Mouse (Mus musculus): ENCODE results near the gene Cmklr1. TPM values are rescaled to one million over a fixed set of nuclear protein-coding genes. Genes with fewer than 3 reads are reported as not detected.

The Cmklr1 gene
- polyA plus RNA-seq, 1 experiment, result 82.3 TPM

DNA sequence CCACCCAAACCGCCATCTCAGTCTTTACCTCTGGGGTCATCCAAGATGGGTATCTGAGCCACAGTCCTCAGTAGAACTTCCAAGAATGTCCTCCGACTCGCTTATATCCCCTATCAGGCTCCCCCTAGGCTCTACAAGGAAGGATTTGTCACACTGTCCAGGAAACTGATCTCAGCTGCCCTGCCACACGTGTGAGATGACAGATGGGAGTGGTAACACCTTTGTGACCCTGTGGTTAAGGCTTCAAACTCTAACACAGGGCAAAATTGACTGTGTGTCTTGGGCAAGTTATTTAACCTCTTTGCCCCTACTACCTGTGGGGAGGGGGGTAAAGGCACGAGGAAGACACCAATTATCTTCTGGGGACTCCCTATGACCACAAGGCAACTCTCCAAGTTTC lies 11.1 kb downstream of the Cmklr1 start:
- no peaks in the 10 kb centered on the region for H3K36me3 ChIP-seq (ENCODE audit: control insufficient read depth, insufficient read depth, low read length)
- no peak overlapping the region for H3K27ac ChIP-seq (ENCODE audit: control insufficient read depth, insufficient read depth, low read depth, low read length)
- TF ChIP-seq CTCF (IDR thresholded peaks at IDR 0.05; ENCODE audit: control insufficient read depth, insufficient read depth, insufficient replicate concordance, low read depth, low read length) (no peak), POLR2A (IDR thresholded peaks at IDR 0.05; ENCODE audit: control insufficient read depth, low read depth, low read length) (no peak)
- H3K4me1 ChIP-seq (ENCODE audit: control insufficient read depth, insufficient read depth, low read length), result peaks cover 7% of the 10 kb centered on the region
- H3K27me3 ChIP-seq (ENCODE audit: control insufficient read depth, insufficient read depth, low read length), result no peaks in the 10 kb centered on the region
- H3K4me3 ChIP-seq (ENCODE audit: control insufficient read depth, low read depth, low read length), result no peak overlapping the region

- Histone ChIP-seq H3K4me1 (ENCODE audit: control insufficient read depth, insufficient read depth, low read length) (peaks cover 2% of the 10 kb centered on the region; the same call in 1 of the 2 replicates), H3K36me3 (ENCODE audit: control insufficient read depth, insufficient read depth, low read length) (no peaks in the 10 kb centered on the region), H3K27ac (ENCODE audit: control insufficient read depth, insufficient read depth, low read depth, low read length) (no peak overlapping the region), H3K4me3 (ENCODE audit: control insufficient read depth, low read depth, low read length) (no peak overlapping the region), H3K27me3 (ENCODE audit: control insufficient read depth, insufficient read depth, low read length) (no peaks in the 10 kb centered on the region)
- no peak for TF ChIP-seq POLR2A (IDR thresholded peaks at IDR 0.05; ENCODE audit: control insufficient read depth, low read depth, low read length)
These were observed 12.2 kb downstream of the Cmklr1 start for GRCm38 (mm10) chr5:113638055-113638454.

GRCm38 (mm10) chr5:113637631-113638030 lies 12.6 kb downstream of the Cmklr1 start:
- Histone ChIP-seq H3K36me3 (ENCODE audit: control insufficient read depth, insufficient read depth, low read length) (no peaks in the 10 kb centered on the region), H3K27me3 (ENCODE audit: control insufficient read depth, insufficient read depth, low read length) (no peaks in the 10 kb centered on the region), H3K4me1 (ENCODE audit: control insufficient read depth, insufficient read depth, low read length) (no peaks in the 10 kb centered on the region), H3K27ac (ENCODE audit: control insufficient read depth, insufficient read depth, low read depth, low read length) (no peak overlapping the region), H3K4me3 (ENCODE audit: control insufficient read depth, low read depth, low read length) (no peak overlapping the region)
- no peak for TF ChIP-seq POLR2A (IDR thresholded peaks at IDR 0.05; ENCODE audit: control insufficient read depth, low read depth, low read length)
- no peak for TF ChIP-seq CTCF (IDR thresholded peaks at IDR 0.05; ENCODE audit: control insufficient read depth, insufficient read depth, insufficient replicate concordance, low read depth, low read length)

DNA sequence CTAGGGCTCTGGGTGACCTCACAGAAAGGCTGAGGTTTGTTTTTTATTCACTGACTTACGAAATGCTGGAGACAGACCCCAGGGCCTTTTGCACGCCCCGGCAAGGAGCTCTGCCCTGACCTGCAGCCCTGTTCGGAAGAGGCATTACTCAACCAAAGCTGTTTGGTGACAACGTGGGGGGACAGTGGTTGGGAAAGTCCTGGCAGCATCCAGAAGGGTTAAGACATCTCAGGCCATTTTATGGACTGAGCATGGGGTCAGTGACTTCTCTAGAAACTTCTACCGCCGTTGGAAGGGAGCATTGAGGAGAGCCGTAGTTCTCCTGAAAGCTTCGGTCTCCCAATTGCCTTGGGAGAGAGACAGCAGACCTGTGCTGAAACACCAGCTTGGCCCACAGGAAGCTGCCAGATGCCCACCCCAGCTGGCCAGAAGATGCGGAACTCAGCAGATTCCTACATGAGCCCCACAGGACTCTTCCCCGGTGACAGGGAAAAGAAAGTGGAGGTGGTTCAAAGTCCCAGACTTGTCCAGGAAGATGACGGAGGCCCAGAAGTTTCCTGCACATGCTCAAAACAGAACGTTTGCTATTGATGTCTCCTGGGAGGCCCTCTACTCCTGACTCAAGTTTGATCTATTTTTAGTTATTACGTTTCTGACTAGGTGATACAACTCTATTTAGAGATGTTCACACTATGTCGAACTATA lies 14.2 kb downstream of the Cmklr1 start:
- H3K36me3 ChIP-seq (ENCODE audit: control insufficient read depth, insufficient read depth, low read length), result no peaks in the 10 kb centered on the region
- H3K27me3 ChIP-seq (ENCODE audit: control insufficient read depth, insufficient read depth, low read length), result no peaks in the 10 kb centered on the region
- H3K4me3 ChIP-seq (ENCODE audit: control insufficient read depth, low read depth, low read length), result no peak overlapping the region
- no peak overlapping the region for H3K27ac ChIP-seq (ENCODE audit: control insufficient read depth, insufficient read depth, low read depth, low read length)
- H3K4me1 ChIP-seq (ENCODE audit: control insufficient read depth, insufficient read depth, low read length), result no peaks in the 10 kb centered on the region
- TF ChIP-seq POLR2A (IDR thresholded peaks at IDR 0.05; ENCODE audit: control insufficient read depth, low read depth, low read length) (no peak), CTCF (IDR thresholded peaks at IDR 0.05; ENCODE audit: control insufficient read depth, insufficient read depth, insufficient replicate concordance, low read depth, low read length) (no peak)

- no peaks in the 10 kb centered on the region for H3K4me1 ChIP-seq (ENCODE audit: control insufficient read depth, insufficient read depth, low read length)
These were observed 15.2 kb downstream of the Cmklr1 start for GRCm38 (mm10) chr5:113634887-113635610.

DNA sequence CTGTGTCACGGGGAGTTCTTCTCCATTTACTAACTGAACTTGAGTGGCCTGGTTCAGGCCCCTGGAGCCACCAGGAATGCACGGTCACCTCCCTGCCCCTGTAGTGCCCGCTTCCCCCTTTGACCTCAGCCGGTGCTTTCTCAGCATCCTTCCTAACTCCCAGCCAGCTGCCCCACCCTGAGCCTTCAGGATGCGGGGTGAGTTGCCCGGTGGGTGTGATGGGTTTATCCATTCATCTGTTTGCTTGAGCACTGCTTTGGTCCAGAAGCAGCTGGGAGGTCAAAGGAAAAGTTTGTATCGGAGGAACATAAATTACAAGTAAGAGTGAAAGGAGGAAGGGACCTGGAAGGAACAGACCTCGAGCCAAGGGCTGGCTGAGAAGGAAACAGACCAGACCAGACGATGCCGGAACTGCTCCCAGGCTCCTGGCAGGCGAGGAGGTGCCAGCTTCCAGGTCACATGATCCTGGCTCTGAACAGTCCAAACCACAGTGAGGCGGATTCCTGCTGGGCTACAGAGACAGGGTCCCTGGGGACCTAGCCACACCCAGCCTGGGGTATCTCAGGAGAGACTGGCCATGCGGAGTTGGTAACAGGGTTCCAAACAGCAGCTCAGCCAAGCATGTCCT lies 16.1 kb downstream of the Cmklr1 start:
- Histone ChIP-seq H3K4me3 (ENCODE audit: control insufficient read depth, low read depth, low read length) (no peak overlapping the region), H3K4me1 (ENCODE audit: control insufficient read depth, insufficient read depth, low read length) (no peaks in the 10 kb centered on the region)
- no peak for TF ChIP-seq POLR2A (IDR thresholded peaks at IDR 0.05; ENCODE audit: control insufficient read depth, low read depth, low read length)
- no peak for TF ChIP-seq CTCF (IDR thresholded peaks at IDR 0.05; ENCODE audit: control insufficient read depth, insufficient read depth, insufficient replicate concordance, low read depth, low read length)

More at GRCm38 (mm10) chr5:113634887-113635610, 15.2 kb downstream of the Cmklr1 start:
- no peaks in the 10 kb centered on the region for H3K27me3 ChIP-seq (ENCODE audit: control insufficient read depth, insufficient read depth, low read length)
- no peaks in the 10 kb centered on the region for H3K36me3 ChIP-seq (ENCODE audit: control insufficient read depth, insufficient read depth, low read length)
- no peak overlapping the region for H3K4me3 ChIP-seq (ENCODE audit: control insufficient read depth, low read depth, low read length)
- H3K27ac ChIP-seq (ENCODE audit: control insufficient read depth, insufficient read depth, low read depth, low read length), result no peak overlapping the region
- TF ChIP-seq CTCF (IDR thresholded peaks at IDR 0.05; ENCODE audit: control insufficient read depth, insufficient read depth, insufficient replicate concordance, low read depth, low read length) (no peak), POLR2A (IDR thresholded peaks at IDR 0.05; ENCODE audit: control insufficient read depth, low read depth, low read length) (no peak)

DNA sequence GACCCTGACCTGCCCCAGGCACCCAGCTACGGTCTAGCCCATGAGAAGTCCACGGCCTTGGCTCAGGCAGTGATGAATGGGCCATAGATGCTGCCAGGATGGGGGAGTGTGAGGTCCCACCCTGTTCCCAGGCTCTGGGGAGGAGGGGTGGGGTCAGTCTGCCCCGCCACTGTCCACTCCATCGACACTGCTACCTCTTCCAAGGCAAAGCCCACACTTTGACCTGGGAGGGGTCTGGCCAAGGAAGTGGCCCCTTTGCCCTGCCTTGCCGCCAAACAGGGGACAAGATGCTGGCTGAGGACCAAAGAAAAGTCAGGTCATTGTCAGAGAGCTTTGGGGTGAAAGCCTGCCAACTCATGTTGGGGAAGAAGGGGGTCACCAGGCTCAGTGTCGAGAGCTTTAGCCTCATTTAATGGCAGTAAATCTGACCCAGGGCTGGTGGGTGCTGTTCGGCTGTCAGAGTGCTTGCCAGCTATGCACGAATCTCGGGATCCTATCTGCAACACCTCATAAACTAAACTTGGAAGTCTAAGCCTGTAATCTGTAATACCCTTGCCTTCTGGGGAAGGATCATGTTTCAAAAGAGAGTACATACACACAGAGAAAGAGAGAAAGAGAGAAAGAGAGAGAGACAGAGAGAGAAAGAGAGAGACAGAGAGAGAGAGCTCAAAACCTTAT lies 17.1 kb downstream of the Cmklr1 start:
- Histone ChIP-seq H3K36me3 (ENCODE audit: control insufficient read depth, insufficient read depth, low read length) (no peaks in the 10 kb centered on the region), H3K4me1 (ENCODE audit: control insufficient read depth, insufficient read depth, low read length) (no peaks in the 10 kb centered on the region), H3K4me3 (ENCODE audit: control insufficient read depth, low read depth, low read length) (no peak overlapping the region), H3K27ac (ENCODE audit: control insufficient read depth, insufficient read depth, low read depth, low read length) (no peak overlapping the region), H3K27me3 (ENCODE audit: control insufficient read depth, insufficient read depth, low read length) (no peaks in the 10 kb centered on the region)
- TF ChIP-seq CTCF (IDR thresholded peaks at IDR 0.05; ENCODE audit: control insufficient read depth, insufficient read depth, insufficient replicate concordance, low read depth, low read length) (no peak), POLR2A (IDR thresholded peaks at IDR 0.05; ENCODE audit: control insufficient read depth, low read depth, low read length) (no peak)

More for the DNA sequence above, 16.1 kb downstream of the Cmklr1 start:
- Histone ChIP-seq H3K27me3 (ENCODE audit: control insufficient read depth, insufficient read depth, low read length) (no peaks in the 10 kb centered on the region), H3K36me3 (ENCODE audit: control insufficient read depth, insufficient read depth, low read length) (no peaks in the 10 kb centered on the region), H3K27ac (ENCODE audit: control insufficient read depth, insufficient read depth, low read depth, low read length) (no peak overlapping the region)

Measured in testis, adult 2 months (tissue).